Mouse (Mus musculus): ENCODE data around the gene Slc29a2. TPM values are rescaled to one million over a fixed set of nuclear protein-coding genes. Genes with fewer than 3 reads are reported as not detected.

The Slc29a2 gene
- total RNA-seq (2023; ENCODE audit: inconsistent age), result 2.3 to 4.6 TPM (median 3.6 TPM) in 4 replicates

GRCm38 (mm10) chr19:5023621-5024479 lies at the start of gene Slc29a2:
Gene Slc29a2 (plus strand): TSS chr19:5023860.

GRCm38 (mm10) chr19:4990256-4990625 lies 33.4 kb upstream of the Slc29a2 start, which contains the start of gene Npas4:
Gene Npas4 (minus strand): TSS chr19:4990316.

GRCm38 (mm10) chr19:5038709-5039156 lies 15.1 kb downstream of the Slc29a2 start, which contains the start of the genes B4gat1 and AC124502.3:
Gene B4gat1 (plus strand): TSS chr19:5038826.
Gene AC124502.3 (plus strand): TSS chr19:5038891.

GRCm38 (mm10) chr19:5040862-5041523 lies 17.3 kb downstream of the Slc29a2 start, which contains the start of gene Brms1:
Gene Brms1 (plus strand): TSS chr19:5041354.

GRCm38 (mm10) chr19:5050047-5050905 lies 26.6 kb downstream of the Slc29a2 start, which contains the start of gene Rin1:
Gene Rin1 (plus strand): TSS chr19:5050481.

GRCm38 (mm10) chr19:5067867-5068569 lies 44.4 kb downstream of the Slc29a2 start, which contains the start of gene Cd248:
Gene Cd248 (plus strand): TSS chr19:5068078.

Other genes starting within 250 kb of the Slc29a2 start
- 66.4 to 76.6 TPM (median 70.6 TPM) in 4 replicates for gene Rbm4, start 230.0 kb upstream of the Slc29a2 start, total RNA-seq (2023; ENCODE audit: inconsistent age)
- gene Gm21992, start 212.2 kb upstream of the Slc29a2 start, total RNA-seq (2023; ENCODE audit: inconsistent age), result 28.2 to 42.1 TPM (median 30.4 TPM) in 4 replicates
- 68.5 to 90.5 TPM (median 73.1 TPM) in 4 replicates for gene Rbm14, start 212.2 kb upstream of the Slc29a2 start, total RNA-seq (2023; ENCODE audit: inconsistent age)
- gene Ccs, start 184.5 kb upstream of the Slc29a2 start, total RNA-seq (2023; ENCODE audit: inconsistent age), result 22.2 to 26.6 TPM (median 24.0 TPM) in 4 replicates
- gene Ccdc87, start 184.5 kb upstream of the Slc29a2 start, total RNA-seq (2023; ENCODE audit: inconsistent age), result not detected in 4 replicates
- 0.63 to 1.5 TPM (median 1.4 TPM) in 3 of 4 replicates, not detected in the other for gene Ctsf, start 168.7 kb upstream of the Slc29a2 start, total RNA-seq (2023; ENCODE audit: inconsistent age)
- not detected in 4 replicates for gene Actn3, start 146.0 kb upstream of the Slc29a2 start, total RNA-seq (2023; ENCODE audit: inconsistent age)
- gene Zdhhc24, start 145.2 kb upstream of the Slc29a2 start, total RNA-seq (2023; ENCODE audit: inconsistent age), result 7.2 to 12.1 TPM (median 9.8 TPM) in 4 replicates
- gene Bbs1, start 117.2 kb upstream of the Slc29a2 start, total RNA-seq (2023; ENCODE audit: inconsistent age), result 2.5 to 5.7 TPM (median 2.9 TPM) in 4 replicates
- 71.4 to 78.7 TPM (median 76.1 TPM) in 4 replicates for gene Dpp3, start 95.6 kb upstream of the Slc29a2 start, total RNA-seq (2023; ENCODE audit: inconsistent age)
- 1.1 to 4.0 TPM (median 1.6 TPM) in 4 replicates for gene Peli3, start 80.7 kb upstream of the Slc29a2 start, total RNA-seq (2023; ENCODE audit: inconsistent age)
- 31.3 to 42.8 TPM (median 37.5 TPM) in 4 replicates for gene Mrpl11, start 61.7 kb upstream of the Slc29a2 start, total RNA-seq (2023; ENCODE audit: inconsistent age)
- gene Npas4, start 33.5 kb upstream of the Slc29a2 start, total RNA-seq (2023; ENCODE audit: inconsistent age), result 0.22 TPM in 1 of 4 replicates, not detected in the others
- gene B4gat1, start 15.0 kb downstream of the Slc29a2 start, total RNA-seq (2023; ENCODE audit: inconsistent age), result 1.0 to 3.7 TPM (median 2.2 TPM) in 4 replicates
- gene AC124502.3, start 15.0 kb downstream of the Slc29a2 start, total RNA-seq (2023; ENCODE audit: inconsistent age), result 2.1 to 4.3 TPM (median 3.1 TPM) in 4 replicates
- gene Brms1, start 17.5 kb downstream of the Slc29a2 start, total RNA-seq (2023; ENCODE audit: inconsistent age), result 59.2 to 67.2 TPM (median 63.0 TPM) in 4 replicates
- gene Rin1, start 26.6 kb downstream of the Slc29a2 start, total RNA-seq (2023; ENCODE audit: inconsistent age), result 1.8 to 3.9 TPM (median 3.1 TPM) in 4 replicates
- 0.18 TPM in 1 of 4 replicates, not detected in the others for gene Cd248, start 44.2 kb downstream of the Slc29a2 start, total RNA-seq (2023; ENCODE audit: inconsistent age)
- gene Tmem151a, start 61.7 kb downstream of the Slc29a2 start, total RNA-seq (2023; ENCODE audit: inconsistent age), result 0.13 to 0.96 TPM in 2 of 4 replicates, not detected in the others
- gene Yif1a, start 64.7 kb downstream of the Slc29a2 start, total RNA-seq (2023; ENCODE audit: inconsistent age), result 30.3 to 38.1 TPM (median 35.5 TPM) in 4 replicates
- 0.78 to 1.9 TPM (median 1.5 TPM) in 4 replicates for gene Cnih2, start 74.7 kb downstream of the Slc29a2 start, total RNA-seq (2023; ENCODE audit: inconsistent age)
- 101 to 112 TPM (median 105 TPM) in 4 replicates for gene Rab1b, start 83.2 kb downstream of the Slc29a2 start, total RNA-seq (2023; ENCODE audit: inconsistent age)
- 34.5 to 38.0 TPM (median 36.7 TPM) in 4 replicates for gene Klc2, start 94.7 kb downstream of the Slc29a2 start, total RNA-seq (2023; ENCODE audit: inconsistent age)
- gene Pacs1, start 249.3 kb downstream of the Slc29a2 start, total RNA-seq (2023; ENCODE audit: inconsistent age), result 72.2 to 78.0 TPM (median 74.1 TPM) in 4 replicates

Data from B cell, adult (primary cell).